9 mouse cellular contexts compared by ENCODE assay signal in the genomic region with DNA sequence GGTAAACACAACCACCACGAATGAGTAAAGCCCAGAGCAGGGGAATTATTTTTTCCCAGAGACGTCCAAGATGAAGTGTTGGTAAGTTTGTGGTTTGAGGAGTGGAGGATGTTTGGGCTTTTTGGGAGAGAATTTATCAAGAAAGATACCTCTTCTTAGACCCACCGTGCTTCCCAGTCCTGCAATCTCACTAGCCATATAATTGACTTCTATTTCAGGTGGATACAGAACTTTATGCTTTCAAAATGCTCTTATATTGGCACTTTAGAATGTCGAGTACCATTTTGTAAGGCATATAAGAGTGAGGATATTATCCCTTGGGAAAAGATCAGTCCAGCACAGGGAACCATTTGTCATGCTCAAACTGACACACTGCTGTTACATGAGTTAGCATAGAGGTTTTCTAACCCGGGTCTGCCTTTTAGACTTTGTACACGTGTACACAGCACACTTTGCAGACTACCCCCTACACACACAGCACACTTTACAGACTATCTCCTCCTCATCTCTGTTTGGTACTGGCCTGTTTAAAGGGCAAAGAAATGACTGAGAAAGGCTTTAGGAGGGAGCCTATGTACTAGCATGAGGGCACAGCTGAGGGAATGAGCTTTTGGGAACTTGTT. TPM values are rescaled to one million over a fixed set of nuclear protein-coding genes. Genes with fewer than 3 reads are reported as not detected.
DNase-seq lines count a peak whose midpoint lies in the region; ATAC-seq and TF ChIP-seq lines count a peak whose summit lies in the region.
"Had no signal": no experiment of that assay in that cellular context is flagged by ENCODE, and none has a peak within 500 bp of the region (broad histone marks: within the 10 kb centered on the region; RNA-seq: fewer than 3 reads in every experiment).

No protein-coding gene starts in this region.

- no peak for TF ChIP-seq CTCF in G1E (IDR thresholded peaks at IDR 0.05; ENCODE audit: low read depth, low read length)

- no peaks in the 10 kb centered on the region for H3K9me3 ChIP-seq in heart, embryonic 14.5 days (ENCODE audit: control insufficient read depth, low read length)
- no peaks in the 10 kb centered on the region for H3K9me3 ChIP-seq in G1E (replicated peaks)
- H3K9me3 ChIP-seq in hindbrain, embryonic 11.5 days (ENCODE audit: control insufficient read depth, low read length): no peaks in the 10 kb centered on the region
- no peaks in the 10 kb centered on the region for H3K9me3 ChIP-seq in midbrain, embryonic 12.5 days

- peaks cover 13% of the 10 kb centered on the region for H3K36me3 ChIP-seq in heart, embryonic 14.5 days (ENCODE audit: control insufficient read depth, insufficient read depth, low read length)
- peaks cover 10% of the 10 kb centered on the region for H3K36me3 ChIP-seq in G1E (replicated peaks)
- peaks cover 2% of the 10 kb centered on the region for H3K36me3 ChIP-seq in hindbrain, embryonic 11.5 days (ENCODE audit: control insufficient read depth, insufficient read depth, low read length)
- peaks cover 11% of the 10 kb centered on the region for H3K36me3 ChIP-seq in midbrain, embryonic 12.5 days

- no peak for ATAC-seq in heart, embryonic 14.5 days (ENCODE audit: insufficient number of reproducible peaks, insufficient read depth, low FRiP score, low read depth)
- no peak for ATAC-seq in G1E (ENCODE audit: extremely low read depth, insufficient number of reproducible peaks, low FRiP score, poor library complexity, severe bottlenecking)
- ATAC-seq in hindbrain, embryonic 11.5 days (ENCODE audit: low FRiP score): no peak; the same call in 1 of the 2 replicates
- ATAC-seq in midbrain, embryonic 12.5 days (ENCODE audit: low FRiP score, low read depth): 0 out of 2 replicates have a peak, but pooled peaks have one; percentile 18

- peaks cover 32 to 55% of the 10 kb centered on the region in 2 experiments for H3K4me1 ChIP-seq in heart, embryonic 14.5 days (ENCODE audit: control insufficient read depth in 2 of 2, insufficient read depth in 2 of 2, low read length in 2 of 2)
- peaks cover 71% of the 10 kb centered on the region for H3K4me1 ChIP-seq in G1E (ENCODE audit: insufficient read depth, low read depth, low read length)
- peaks cover 18% of the 10 kb centered on the region; the same call in 1 of the 2 replicates for H3K4me1 ChIP-seq in hindbrain, embryonic 11.5 days (replicated peaks; ENCODE audit: control insufficient read depth, insufficient read depth, low read length)
- H3K4me1 ChIP-seq in midbrain, embryonic 12.5 days: peaks cover 53% of the 10 kb centered on the region

- DNase-seq in heart, postnatal 4 days: no peak
- no peak for DNase-seq in G1E (ENCODE audit: low spot score)
- no peak for DNase-seq in hindbrain, embryonic 11.5 days (ENCODE audit: low spot score)
- no peak for DNase-seq in adrenal gland, postnatal 10 days
- DNase-seq in thymus, postnatal 25 days: no peak
- DNase-seq in layer of hippocampus, postnatal 10 days (ENCODE audit: low spot score in 2 of 2): no peak

- 8% methylated on average over 6 of the region's 6 CpGs for whole genome bisulfite sequencing in heart, embryonic 14.5 days
- WGBS in hindbrain, embryonic 11.5 days: 11% methylated on average over 6 of the region's 6 CpGs
- 9% methylated on average over 6 of the region's 6 CpGs for WGBS in midbrain, embryonic 12.5 days

- peak overlapping the region; percentile 68 to 92 for H3K4me3 ChIP-seq in heart, embryonic 14.5 days (ENCODE audit: control insufficient read depth in 1 of 2, insufficient read depth in 1 of 2, low read depth in 1 of 2, low read length in 2 of 2)
- H3K4me3 ChIP-seq in G1E (ENCODE audit: low read depth, low read length): peak overlapping the region; percentile 72; the same call in 1 of the 2 replicates
- H3K4me3 ChIP-seq in hindbrain, embryonic 11.5 days (ENCODE audit: low read depth, low read length): peak overlapping the region; percentile 52
- peak overlapping the region; percentile 78 for H3K4me3 ChIP-seq in midbrain, embryonic 12.5 days

- peak overlapping the region; percentile 97 for H3K9ac ChIP-seq in heart, embryonic 14.5 days (ENCODE audit: low read length)
- peak overlapping the region; percentile 94 for H3K9ac ChIP-seq in hindbrain, embryonic 11.5 days (ENCODE audit: low read depth, low read length)
- peak overlapping the region; percentile 98 for H3K9ac ChIP-seq in midbrain, embryonic 12.5 days (replicated peaks)

- H3K27me3 ChIP-seq in heart, embryonic 14.5 days (ENCODE audit: control insufficient read depth, insufficient read depth, low read length): no peaks in the 10 kb centered on the region
- peaks cover 39% of the 10 kb centered on the region for H3K27me3 ChIP-seq in G1E (ENCODE audit: insufficient read depth, low read length)
- H3K27me3 ChIP-seq in hindbrain, embryonic 11.5 days (ENCODE audit: control insufficient read depth, insufficient read depth, low read length): no peaks in the 10 kb centered on the region
- H3K27me3 ChIP-seq in midbrain, embryonic 12.5 days: no peaks in the 10 kb centered on the region
- H3K27me3 ChIP-seq: Patski had no signal

- H3K4me2 ChIP-seq in heart, embryonic 14.5 days (ENCODE audit: low read length): peak overlapping the region; percentile 82
- H3K4me2 ChIP-seq in hindbrain, embryonic 11.5 days (replicated peaks; ENCODE audit: low read depth, low read length): peak overlapping the region; percentile 49
- peak overlapping the region; percentile 93 for H3K4me2 ChIP-seq in midbrain, embryonic 12.5 days (replicated peaks)

- peak overlapping the region; percentile 91 to 98 for H3K27ac ChIP-seq in heart, embryonic 14.5 days (replicated peaks in 1 of 2; ENCODE audit: control insufficient read depth in 1 of 2, insufficient read depth in 1 of 2, low read depth in 2 of 2, low read length in 2 of 2)
- H3K27ac ChIP-seq in hindbrain, embryonic 11.5 days (ENCODE audit: low read depth, low read length): peak overlapping the region; percentile 95
- H3K27ac ChIP-seq in midbrain, embryonic 12.5 days (replicated peaks): peak overlapping the region; percentile 97

RNA-seq across cellular contexts. Expression of a gene that starts 0.8 kb away (rescaled TPM):
- 65.0 and 73.7 TPM in 2 replicates for polyA plus RNA-seq in heart, embryonic 14.5 days (2014; fragmentation: Nextera tagmentation; extraction: Ambion mirVana)
- 100 to 1,000 TPM; 141 to 164 TPM for total RNA-seq in heart, postnatal 4 days (2021)
- total RNA-seq in G1E (2014; fragmentation: Nextera tagmentation): 9.7 and 23.3 TPM in 2 replicates
- 4.2 and 5.7 TPM in 2 replicates for total RNA-seq in G1E (2017)
- 10.9 and 14.1 TPM in 2 replicates for polyA plus RNA-seq in G1E (2012)
- polyA plus RNA-seq in hindbrain, embryonic 11.5 days (2014; fragmentation: Nextera tagmentation; extraction: Ambion mirVana): 70.0 and 73.7 TPM in 2 replicates
- 80.1 and 82.5 TPM in 2 replicates for polyA plus RNA-seq in midbrain, embryonic 12.5 days (2016; fragmentation: Nextera tagmentation; extraction: Ambion mirVana)
- 10 to 100 TPM; 34.0 to 36.7 TPM for total RNA-seq in adrenal gland, postnatal 10 days (2021)
- 10 to 100 TPM; 50.2 to 56.5 TPM for total RNA-seq in layer of hippocampus, postnatal 10 days (2021)
